Mouse (Mus musculus): ENCODE data around the gene Eif3b. TPM values are rescaled to one million over a fixed set of nuclear protein-coding genes. Genes with fewer than 3 reads are reported as not detected.
"Not testable (repeated sequence)": the region's sequence is repeated elsewhere in the genome, so short reads cannot be mapped to it uniquely, and the experiment has no call there.

The Eif3b gene
- polyA plus RNA-seq, 1 experiment from 2014 or later = 61.1 TPM

DNA sequence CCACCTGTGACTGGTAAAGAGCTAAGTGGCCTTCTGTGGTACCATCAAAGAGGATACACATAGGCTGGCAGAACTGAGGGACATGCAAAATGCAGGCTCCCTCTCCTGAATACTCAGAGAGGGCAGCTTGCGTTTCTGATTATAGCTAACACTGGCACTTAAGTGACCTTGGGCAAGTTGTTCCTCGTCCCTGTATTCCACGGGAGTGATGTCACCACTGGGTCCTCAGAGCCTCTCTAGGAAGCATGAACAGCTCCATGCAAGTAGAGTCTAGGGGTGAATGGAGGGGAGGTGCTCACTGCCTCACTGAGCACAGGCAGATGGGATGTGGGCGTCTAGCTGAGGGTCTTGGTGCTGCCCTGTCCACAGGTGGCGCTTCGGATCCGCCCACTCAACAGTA, 26.9 kb downstream of the Eif3b start:
- Histone ChIP-seq H3K9me3 (replicated peaks; ENCODE audit: control insufficient read depth, low read length, poor library complexity, severe bottlenecking) (no peaks in the 10 kb centered on the region), H3K4me2 (ENCODE audit: low read length) (no peak overlapping the region), H3K27ac (ENCODE audit: low read length) (no peak overlapping the region), H3K4me3 (ENCODE audit: low read depth, low read length) (no peak overlapping the region), H3K9ac (ENCODE audit: low read depth, low read length) (no peak overlapping the region), H3K4me1 (ENCODE audit: control insufficient read depth, insufficient read depth, low read length) (no peaks in the 10 kb centered on the region), H3K36me3 (ENCODE audit: control insufficient read depth, insufficient read depth, low read length) (peaks cover 21% of the 10 kb centered on the region), H3K27me3 (ENCODE audit: control insufficient read depth, insufficient read depth, low read depth, low read length) (no peaks in the 10 kb centered on the region)
- no peak for ATAC-seq
- 80% methylated on average over 7 of the region's 7 CpGs for WGBS

DNA sequence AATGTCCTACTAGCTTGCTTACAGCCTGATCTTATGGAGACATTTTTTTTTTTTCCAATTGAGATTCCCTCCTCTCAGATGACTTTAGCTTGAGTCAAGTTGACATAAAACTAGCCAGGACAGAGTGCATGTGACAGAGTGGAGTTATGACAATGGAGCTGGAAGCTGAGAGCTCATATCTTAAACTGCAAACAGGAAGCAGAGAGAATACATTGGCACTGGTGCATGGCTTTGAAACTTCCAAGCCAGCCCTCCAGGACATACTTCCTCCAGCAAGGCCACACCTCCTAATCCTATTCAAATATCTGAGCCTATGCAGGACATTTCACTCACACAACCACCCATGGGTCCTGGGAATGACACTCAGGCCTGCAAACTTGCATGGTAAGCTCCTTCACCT, 35.4 kb downstream of the Eif3b start:
- ATAC-seq = no peak
- no peaks in the 10 kb centered on the region for H3K9me3 ChIP-seq (replicated peaks; ENCODE audit: control insufficient read depth, low read length, poor library complexity, severe bottlenecking)
- H3K27me3 ChIP-seq (ENCODE audit: control insufficient read depth, insufficient read depth, low read depth, low read length) = no peaks in the 10 kb centered on the region
- no peak overlapping the region for H3K4me3 ChIP-seq (ENCODE audit: low read depth, low read length)
- H3K9ac ChIP-seq (ENCODE audit: low read depth, low read length) = no peak overlapping the region
- H3K36me3 ChIP-seq (ENCODE audit: control insufficient read depth, insufficient read depth, low read length) = no peaks in the 10 kb centered on the region
- no peak overlapping the region for H3K27ac ChIP-seq (ENCODE audit: low read length)
- no peaks in the 10 kb centered on the region for H3K4me1 ChIP-seq (ENCODE audit: control insufficient read depth, insufficient read depth, low read length)
- no peak overlapping the region for H3K4me2 ChIP-seq (ENCODE audit: low read length)

GRCm38 (mm10) chr5:140455466-140455865, 36.3 kb downstream of the Eif3b start:
- no peaks in the 10 kb centered on the region for H3K27me3 ChIP-seq (ENCODE audit: control insufficient read depth, insufficient read depth, low read depth, low read length)
- H3K9ac ChIP-seq (ENCODE audit: low read depth, low read length) = no peak overlapping the region
- no peaks in the 10 kb centered on the region for H3K4me1 ChIP-seq (ENCODE audit: control insufficient read depth, insufficient read depth, low read length)
- H3K27ac ChIP-seq (ENCODE audit: low read length) = no peak overlapping the region
- no peaks in the 10 kb centered on the region for H3K36me3 ChIP-seq (ENCODE audit: control insufficient read depth, insufficient read depth, low read length)
- ATAC-seq = no peak
- no peaks in the 10 kb centered on the region for H3K9me3 ChIP-seq (replicated peaks; ENCODE audit: control insufficient read depth, low read length, poor library complexity, severe bottlenecking)
- H3K4me3 ChIP-seq (ENCODE audit: low read depth, low read length) = no peak overlapping the region
- no peak overlapping the region for H3K4me2 ChIP-seq (ENCODE audit: low read length)
- WGBS = 56% methylated on average over 2 of the region's 2 CpGs

GRCm38 (mm10) chr5:140461476-140461875, 42.3 kb downstream of the Eif3b start:
- Histone ChIP-seq H3K4me3 (ENCODE audit: low read depth, low read length) (no peak overlapping the region), H3K27ac (ENCODE audit: low read length) (no peak overlapping the region), H3K4me2 (ENCODE audit: low read length) (no peak overlapping the region), H3K27me3 (ENCODE audit: control insufficient read depth, insufficient read depth, low read depth, low read length) (no peaks in the 10 kb centered on the region), H3K9ac (ENCODE audit: low read depth, low read length) (no peak overlapping the region), H3K9me3 (replicated peaks; ENCODE audit: control insufficient read depth, low read length, poor library complexity, severe bottlenecking) (no peaks in the 10 kb centered on the region), H3K4me1 (ENCODE audit: control insufficient read depth, insufficient read depth, low read length) (no peaks in the 10 kb centered on the region), H3K36me3 (ENCODE audit: control insufficient read depth, insufficient read depth, low read length) (no peaks in the 10 kb centered on the region)
- no peak for ATAC-seq
- 73% methylated on average over 3 of the region's 3 CpGs for WGBS

- not testable (repeated sequence) for H3K4me1 ChIP-seq (ENCODE audit: control insufficient read depth, insufficient read depth, low read length); H3K27me3 ChIP-seq (ENCODE audit: control insufficient read depth, insufficient read depth, low read depth, low read length); ATAC-seq; H3K36me3 ChIP-seq (ENCODE audit: control insufficient read depth, insufficient read depth, low read length); H3K4me2 ChIP-seq (ENCODE audit: low read length); H3K4me3 ChIP-seq (ENCODE audit: low read depth, low read length); H3K27ac ChIP-seq (ENCODE audit: low read length); H3K9ac ChIP-seq (ENCODE audit: low read depth, low read length); H3K9me3 ChIP-seq (replicated peaks; ENCODE audit: control insufficient read depth, low read length, poor library complexity, severe bottlenecking)
- 80% methylated on average over 2 of the region's 2 CpGs for WGBS
Observed at GRCm38 (mm10) chr5:140463151-140463550, 44.0 kb downstream of the Eif3b start.

GRCm38 (mm10) chr5:140464943-140465342, 45.8 kb downstream of the Eif3b start:
- Histone ChIP-seq H3K4me1 (ENCODE audit: control insufficient read depth, insufficient read depth, low read length) (no peaks in the 10 kb centered on the region), H3K27me3 (ENCODE audit: control insufficient read depth, insufficient read depth, low read depth, low read length) (no peaks in the 10 kb centered on the region), H3K4me3 (ENCODE audit: low read depth, low read length) (no peak overlapping the region), H3K9ac (ENCODE audit: low read depth, low read length) (no peak overlapping the region), H3K4me2 (ENCODE audit: low read length) (no peak overlapping the region), H3K36me3 (ENCODE audit: control insufficient read depth, insufficient read depth, low read length) (no peaks in the 10 kb centered on the region), H3K9me3 (replicated peaks; ENCODE audit: control insufficient read depth, low read length, poor library complexity, severe bottlenecking) (no peaks in the 10 kb centered on the region), H3K27ac (ENCODE audit: low read length) (no peak overlapping the region)
- ATAC-seq = no peak
- 78% methylated on average over 2 of the region's 2 CpGs for WGBS

DNA sequence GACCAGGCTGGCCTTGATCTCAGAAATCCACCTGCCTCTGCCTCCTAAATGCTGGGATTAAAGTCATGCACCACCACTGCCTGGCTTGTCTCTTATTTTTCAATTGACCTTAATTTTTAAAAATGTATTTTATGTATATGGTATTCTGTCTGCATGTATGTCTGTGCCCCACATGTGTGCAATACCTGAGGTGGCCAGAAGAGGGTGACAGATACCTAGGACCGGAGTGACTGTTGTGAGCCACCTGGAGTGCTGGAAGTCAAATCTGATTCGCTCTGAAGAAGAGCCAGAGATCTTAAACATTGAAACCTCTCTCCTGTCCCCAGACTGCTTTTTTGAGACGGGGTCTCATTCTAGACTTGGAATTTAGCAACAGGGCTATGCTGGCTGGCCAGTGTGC, 53.2 kb downstream of the Eif3b start:
- H3K9me3 ChIP-seq (replicated peaks; ENCODE audit: control insufficient read depth, low read length, poor library complexity, severe bottlenecking) = no peaks in the 10 kb centered on the region
- H3K4me2 ChIP-seq (ENCODE audit: low read length) = no peak overlapping the region
- no peak overlapping the region for H3K27ac ChIP-seq (ENCODE audit: low read length)
- no peak overlapping the region for H3K4me3 ChIP-seq (ENCODE audit: low read depth, low read length)
- no peaks in the 10 kb centered on the region for H3K4me1 ChIP-seq (ENCODE audit: control insufficient read depth, insufficient read depth, low read length)
- H3K9ac ChIP-seq (ENCODE audit: low read depth, low read length) = no peak overlapping the region
- no peaks in the 10 kb centered on the region for H3K36me3 ChIP-seq (ENCODE audit: control insufficient read depth, insufficient read depth, low read length)
- no peaks in the 10 kb centered on the region for H3K27me3 ChIP-seq (ENCODE audit: control insufficient read depth, insufficient read depth, low read depth, low read length)
- whole genome bisulfite sequencing = 76% methylated on average over 3 of the region's 3 CpGs
- no peak for ATAC-seq

- H3K9me3 ChIP-seq (replicated peaks; ENCODE audit: control insufficient read depth, low read length, poor library complexity, severe bottlenecking) = no peaks in the 10 kb centered on the region
- H3K36me3 ChIP-seq (ENCODE audit: control insufficient read depth, insufficient read depth, low read length) = no peaks in the 10 kb centered on the region
- no peak overlapping the region for H3K4me3 ChIP-seq (ENCODE audit: low read depth, low read length)
- H3K4me1 ChIP-seq (ENCODE audit: control insufficient read depth, insufficient read depth, low read length) = no peaks in the 10 kb centered on the region
- H3K9ac ChIP-seq (ENCODE audit: low read depth, low read length) = no peak overlapping the region
- 85% methylated on average over 4 of the region's 4 CpGs for WGBS
- H3K4me2 ChIP-seq (ENCODE audit: low read length) = no peak overlapping the region
- no peaks in the 10 kb centered on the region for H3K27me3 ChIP-seq (ENCODE audit: control insufficient read depth, insufficient read depth, low read depth, low read length)
- no peak for ATAC-seq
- H3K27ac ChIP-seq (ENCODE audit: low read length) = no peak overlapping the region
Observed at GRCm38 (mm10) chr5:140481458-140481857, 62.3 kb downstream of the Eif3b start.

DNA sequence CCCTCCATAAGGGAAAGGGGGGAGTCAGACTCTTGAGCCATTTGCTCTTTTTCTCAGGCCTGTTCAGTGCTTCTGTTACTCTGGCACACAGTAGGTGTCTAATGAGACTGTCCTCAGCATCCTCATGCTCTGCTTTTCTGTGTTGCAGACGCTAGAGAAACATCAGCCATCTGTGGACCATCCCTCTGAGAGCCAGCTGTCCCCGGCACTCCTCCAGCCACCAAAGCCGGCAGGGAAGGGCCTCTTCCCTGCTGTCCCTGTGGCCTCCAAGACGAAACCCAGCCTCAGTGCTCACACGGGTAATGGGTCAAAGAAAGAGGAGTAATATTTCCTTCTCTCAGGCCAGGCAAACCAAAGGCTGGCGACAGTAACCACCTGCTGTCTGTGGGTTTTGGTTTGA, 72.0 kb downstream of the Eif3b start:
- Histone ChIP-seq H3K4me3 (ENCODE audit: low read depth, low read length) (no peak overlapping the region), H3K4me2 (ENCODE audit: low read length) (no peak overlapping the region), H3K4me1 (ENCODE audit: control insufficient read depth, insufficient read depth, low read length) (no peaks in the 10 kb centered on the region), H3K9ac (ENCODE audit: low read depth, low read length) (no peak overlapping the region), H3K36me3 (ENCODE audit: control insufficient read depth, insufficient read depth, low read length) (no peaks in the 10 kb centered on the region), H3K9me3 (replicated peaks; ENCODE audit: control insufficient read depth, low read length, poor library complexity, severe bottlenecking) (no peaks in the 10 kb centered on the region), H3K27me3 (ENCODE audit: control insufficient read depth, insufficient read depth, low read depth, low read length) (0 out of 2 replicates have a peak, but pooled peaks cover 3% of the 10 kb centered on the region), H3K27ac (ENCODE audit: low read length) (no peak overlapping the region)
- ATAC-seq = no peak
- 78% methylated on average over 6 of the region's 6 CpGs for WGBS
